Mouse (Mus musculus) embryonic facial prominence, embryonic 12.5 days (tissue): ENCODE measurements around the gene Nubpl. TPM values are rescaled to one million over a fixed set of nuclear protein-coding genes. Genes with fewer than 3 reads are reported as not detected.
"Not testable (repeated sequence)": the region's sequence is repeated elsewhere in the genome, so short reads cannot be mapped to it uniquely, and the experiment has no call there.

Source experiments
- ATAC-seq: fragments of 200-750 bp; cut with Nextera tagmentation; 2 replicates; pipeline ENCODE4 v1.8.0; 2017; ENCODE audit not compliant: insufficient number of reproducible peaks, insufficient read depth, low FRiP score, low TSS enrichment
- H3K27ac ChIP-seq: fragments of 300-500 bp; sonication (generic); 2 replicates; pipeline ENCODE4 v1.5.1; 2016; ENCODE audit warnings: mild to moderate bottlenecking
- H3K27me3 ChIP-seq: fragments of 300-500 bp; sonication (generic); 2 replicates; pipeline ENCODE4 v1.6.1; 2016; ENCODE audit warnings: mild to moderate bottlenecking, moderate library complexity
- H3K36me3 ChIP-seq: fragments of 300-500 bp; sonication (generic); 2 replicates; pipeline ENCODE4 v1.6.1; 2016; ENCODE audit warnings: mild to moderate bottlenecking
- H3K4me1 ChIP-seq: fragments of 300-500 bp; sonication (generic); 2 replicates; pipeline ENCODE4 v1.6.1; 2016
- H3K4me2 ChIP-seq: fragments of 300-500 bp; sonication (generic); replicated peaks from 2 replicates; pipeline ENCODE4 v1.6.1; 2016; ENCODE audit warnings: mild to moderate bottlenecking, moderate library complexity
- H3K4me3 ChIP-seq: fragments of 300-500 bp; sonication (generic); 2 replicates; pipeline ENCODE4 v1.5.1; 2016; ENCODE audit warnings: mild to moderate bottlenecking
- H3K9ac ChIP-seq: fragments of 300-500 bp; sonication (generic); 2 replicates; pipeline ENCODE4 v1.6.1; 2016; ENCODE audit warnings: mild to moderate bottlenecking, moderate library complexity
- H3K9me3 ChIP-seq: fragments of 300-500 bp; sonication (generic); 2 replicates; pipeline ENCODE4 v1.6.1; 2016; ENCODE audit warnings: mild to moderate bottlenecking, moderate library complexity
- WGBS: fragments of 180-500 bp; shearing (Covaris S2); methylation state at CpG from one replicate; pipeline ENCODE4 v1.1.7; 2016; 5-methylcytosine and 5-hydroxymethylcytosine counted together
- polyA plus RNA-seq: library from polyadenylated mRNA; unstranded; fragments of >200 nt; fragmentation: Nextera tagmentation; extraction: Ambion mirVana; gene quantifications from 2 replicates; pipeline ENCODE4 v1.2.1, GENCODE M21; 2016

Gene Nubpl
- polyA plus RNA-seq, 1 experiment from 2014 or later, result 14.7 TPM

DNA sequence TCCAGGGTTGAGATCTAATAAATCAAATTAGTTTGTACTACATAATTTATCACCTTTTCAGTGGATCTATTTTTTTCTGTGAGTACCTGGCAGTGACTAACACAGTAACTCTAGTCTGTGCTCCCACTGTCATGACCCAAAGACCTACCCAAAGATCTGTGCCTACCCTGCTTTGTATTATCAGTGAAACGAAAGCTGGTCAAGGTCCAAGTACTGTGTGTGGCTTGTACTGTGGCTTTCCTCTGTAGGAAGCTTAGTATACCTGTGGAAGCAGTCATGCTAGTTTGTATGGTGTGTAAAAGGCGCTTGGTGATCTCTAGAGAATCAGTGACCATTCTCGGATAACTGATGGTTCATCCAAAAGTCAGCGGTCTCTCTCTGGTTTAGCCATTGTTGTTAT lies 57.4 kb downstream of the Nubpl start:
- Histone ChIP-seq H3K4me2 (no peak overlapping the region), H3K36me3 (no peaks in the 10 kb centered on the region), H3K9ac (no peak overlapping the region), H3K27ac (no peak overlapping the region), H3K4me3 (no peak overlapping the region), H3K9me3 (no peaks in the 10 kb centered on the region), H3K4me1 (no peaks in the 10 kb centered on the region), H3K27me3 (no peaks in the 10 kb centered on the region)
- 89% methylated on average over 4 of the region's 4 CpGs for WGBS
- no peak for ATAC-seq

DNA sequence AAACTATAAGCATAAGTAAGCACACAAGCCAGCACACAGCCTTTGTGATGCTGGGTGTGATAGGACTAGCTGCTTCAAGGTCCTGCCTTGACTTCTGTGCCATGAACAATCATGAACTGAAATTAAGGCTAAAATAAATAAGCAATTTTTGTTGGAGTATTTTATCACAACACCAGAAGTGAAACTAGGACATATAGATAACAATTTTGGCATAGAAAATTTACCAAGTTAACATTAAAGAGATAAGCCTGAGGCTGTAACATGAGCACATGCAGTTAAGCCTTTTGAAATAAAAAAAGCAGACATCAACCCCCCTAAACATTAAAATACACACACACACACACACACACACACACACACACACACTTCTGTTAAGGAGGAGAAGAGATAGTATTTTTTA lies 66.9 kb downstream of the Nubpl start:
- no peak overlapping the region for H3K9ac ChIP-seq
- H3K4me3 ChIP-seq, result no peak overlapping the region
- no peak overlapping the region for H3K27ac ChIP-seq
- H3K4me2 ChIP-seq, result no peak overlapping the region
- no peak for ATAC-seq
- H3K9me3 ChIP-seq, result no peaks in the 10 kb centered on the region; the same call in 1 of the 2 replicates
- H3K27me3 ChIP-seq, result no peaks in the 10 kb centered on the region
- no peaks in the 10 kb centered on the region for H3K36me3 ChIP-seq
- H3K4me1 ChIP-seq, result no peaks in the 10 kb centered on the region

DNA sequence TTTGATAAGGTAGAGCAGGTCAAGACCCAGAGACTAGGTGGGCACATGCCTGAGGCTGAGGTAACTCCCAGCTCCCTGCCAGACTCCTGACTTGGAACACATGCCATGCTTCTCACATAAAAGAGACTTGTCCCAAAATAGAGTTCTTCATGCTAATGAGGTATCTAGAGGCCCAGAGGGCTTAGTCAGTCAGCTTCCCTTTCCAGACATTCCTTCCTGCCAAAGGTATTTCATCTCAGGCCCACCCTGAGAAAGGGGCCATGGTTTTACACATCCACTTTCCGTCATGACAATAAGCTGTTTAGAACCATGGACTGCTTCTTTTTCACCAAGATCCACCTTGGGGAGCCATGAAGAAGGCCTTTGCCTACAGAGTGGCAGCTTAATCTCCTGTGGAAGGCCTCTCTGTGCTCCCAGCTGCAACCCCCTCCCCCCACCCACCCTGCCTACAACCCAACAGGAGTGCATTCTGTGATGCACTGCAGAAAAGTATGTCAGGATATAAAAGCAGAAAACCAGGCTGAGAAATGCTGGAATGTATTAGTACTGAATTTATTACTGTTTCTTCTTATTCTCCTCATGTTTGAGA lies 88.8 kb downstream of the Nubpl start:
- WGBS, result 23% methylated on average over 1 of the region's 1 CpGs
- Histone ChIP-seq H3K27me3 (no peaks in the 10 kb centered on the region), H3K4me1 (peaks cover 6% of the 10 kb centered on the region), H3K4me3 (no peak overlapping the region), H3K4me2 (no peak overlapping the region), H3K9ac (no peak overlapping the region), H3K27ac (peak overlapping the region; percentile 51), H3K9me3 (no peaks in the 10 kb centered on the region), H3K36me3 (no peaks in the 10 kb centered on the region)
- ATAC-seq, result no peak

DNA sequence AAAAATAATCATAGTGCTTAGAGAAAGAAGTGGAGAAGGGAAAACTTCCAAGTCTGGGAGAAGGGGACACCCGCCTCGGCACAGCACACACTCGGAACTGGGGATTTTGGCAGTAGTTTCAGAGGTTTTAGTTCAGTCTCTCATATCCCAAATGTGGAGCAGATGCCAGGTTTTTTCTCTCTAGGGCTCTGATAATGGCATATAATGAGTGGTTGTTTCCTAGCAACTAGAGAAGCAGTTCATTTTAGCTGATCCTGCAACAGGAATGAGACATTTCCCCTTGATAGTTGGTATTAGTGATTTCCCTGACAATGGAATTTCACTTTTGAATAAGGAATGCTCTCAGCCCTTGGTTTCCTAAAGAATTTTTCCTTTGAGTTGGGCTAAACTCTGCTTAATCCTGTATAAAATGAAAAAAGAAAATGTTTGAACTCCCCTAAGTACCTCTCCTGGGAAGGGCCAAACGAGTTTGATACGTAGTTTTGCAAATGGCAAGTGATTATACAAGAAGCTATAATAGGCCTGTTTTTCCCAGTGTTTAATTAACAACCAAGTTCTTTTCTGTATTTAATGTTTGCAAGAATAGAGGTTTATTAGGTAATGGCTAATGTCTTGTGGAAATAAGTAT lies 89.5 kb downstream of the Nubpl start:
- Histone ChIP-seq H3K4me2 (no peak overlapping the region), H3K9me3 (no peaks in the 10 kb centered on the region), H3K4me1 (peaks cover 6% of the 10 kb centered on the region), H3K9ac (no peak overlapping the region), H3K36me3 (no peaks in the 10 kb centered on the region), H3K27ac (no peak overlapping the region), H3K4me3 (no peak overlapping the region), H3K27me3 (no peaks in the 10 kb centered on the region)
- no peak for ATAC-seq
- 37% methylated on average over 5 of the region's 5 CpGs for WGBS

DNA sequence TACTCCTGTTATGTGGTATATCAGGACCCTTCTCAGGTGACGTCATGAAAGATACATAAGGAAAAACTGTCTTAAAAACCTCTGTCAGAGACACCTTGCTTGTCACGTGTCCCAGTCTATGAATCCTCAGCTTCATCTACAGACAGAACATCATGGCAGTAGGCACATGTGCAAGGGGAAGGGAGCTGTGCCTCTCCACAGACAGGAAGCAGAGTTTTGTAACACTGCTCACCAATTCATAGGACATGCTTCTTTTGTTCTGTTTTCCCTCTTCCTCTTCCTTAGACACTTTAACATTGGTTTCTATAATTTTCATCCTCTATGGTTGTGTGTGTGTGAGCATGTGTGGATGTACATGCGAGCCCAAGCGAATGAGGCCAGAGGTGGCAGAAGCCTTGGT lies 100.9 kb downstream of the Nubpl start:
- no peak overlapping the region for H3K4me3 ChIP-seq
- no peak overlapping the region for H3K27ac ChIP-seq
- no peaks in the 10 kb centered on the region for H3K9me3 ChIP-seq
- no peaks in the 10 kb centered on the region for H3K36me3 ChIP-seq
- no peak for ATAC-seq
- H3K27me3 ChIP-seq, result no peaks in the 10 kb centered on the region
- no peak overlapping the region for H3K9ac ChIP-seq
- H3K4me2 ChIP-seq, result no peak overlapping the region
- 60% methylated on average over 4 of the region's 4 CpGs for WGBS
- no peaks in the 10 kb centered on the region for H3K4me1 ChIP-seq

DNA sequence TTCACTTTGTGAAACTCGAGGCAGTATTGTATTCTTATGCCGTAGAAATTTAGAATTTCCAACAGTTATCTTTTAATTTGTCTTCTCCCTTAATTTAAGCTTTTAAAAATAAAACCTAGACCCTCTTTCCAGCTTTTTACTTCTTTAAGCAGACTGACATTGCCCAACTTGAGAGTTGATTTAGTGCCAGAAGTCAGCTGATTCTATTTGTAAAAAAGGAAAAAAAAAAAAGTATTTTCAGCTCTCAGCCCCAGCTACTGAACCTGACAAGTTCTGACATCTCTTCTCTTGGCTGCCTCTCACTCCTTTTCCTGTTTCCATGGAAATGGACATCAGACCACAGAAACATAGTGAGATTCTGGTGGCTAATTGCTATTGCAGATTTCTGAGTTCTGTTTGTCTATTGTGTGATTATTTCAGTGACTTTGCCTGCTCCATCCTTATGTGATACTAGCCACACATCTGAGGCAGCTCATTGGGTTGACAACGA lies 111.6 kb downstream of the Nubpl start:
- 84% methylated on average over 3 of the region's 3 CpGs for WGBS
- Histone ChIP-seq H3K9me3 (no peaks in the 10 kb centered on the region), H3K4me1 (no peaks in the 10 kb centered on the region), H3K27ac (no peak overlapping the region), H3K9ac (no peak overlapping the region), H3K4me3 (no peak overlapping the region), H3K4me2 (no peak overlapping the region), H3K27me3 (no peaks in the 10 kb centered on the region), H3K36me3 (no peaks in the 10 kb centered on the region)
- no peak for ATAC-seq

DNA sequence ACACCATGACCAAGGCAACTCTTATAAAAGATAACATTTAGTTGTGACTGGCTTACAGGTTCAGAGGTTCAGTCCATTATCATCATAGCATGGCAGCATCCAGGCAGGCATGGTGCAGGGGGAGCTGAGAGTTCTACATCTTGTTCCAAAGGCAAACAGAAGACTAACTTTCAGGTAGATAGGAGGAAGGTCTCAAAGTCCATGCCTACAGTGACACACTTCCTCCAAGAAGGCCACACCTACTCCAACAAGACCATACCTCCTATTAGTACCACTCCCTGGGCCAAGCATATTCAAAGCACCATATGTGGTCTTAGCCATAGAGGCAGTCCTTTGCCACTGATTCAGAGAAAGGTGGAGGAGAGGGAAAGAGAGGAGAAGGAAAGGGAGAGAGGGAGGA lies 113.6 kb downstream of the Nubpl start:
- H3K36me3 ChIP-seq, result no peaks in the 10 kb centered on the region
- no peaks in the 10 kb centered on the region for H3K4me1 ChIP-seq
- H3K9me3 ChIP-seq, result no peaks in the 10 kb centered on the region
- H3K4me3 ChIP-seq, result no peak overlapping the region
- ATAC-seq, result no peak
- no peak overlapping the region for H3K9ac ChIP-seq
- H3K4me2 ChIP-seq, result no peak overlapping the region
- H3K27ac ChIP-seq, result no peak overlapping the region
- H3K27me3 ChIP-seq, result no peaks in the 10 kb centered on the region

DNA sequence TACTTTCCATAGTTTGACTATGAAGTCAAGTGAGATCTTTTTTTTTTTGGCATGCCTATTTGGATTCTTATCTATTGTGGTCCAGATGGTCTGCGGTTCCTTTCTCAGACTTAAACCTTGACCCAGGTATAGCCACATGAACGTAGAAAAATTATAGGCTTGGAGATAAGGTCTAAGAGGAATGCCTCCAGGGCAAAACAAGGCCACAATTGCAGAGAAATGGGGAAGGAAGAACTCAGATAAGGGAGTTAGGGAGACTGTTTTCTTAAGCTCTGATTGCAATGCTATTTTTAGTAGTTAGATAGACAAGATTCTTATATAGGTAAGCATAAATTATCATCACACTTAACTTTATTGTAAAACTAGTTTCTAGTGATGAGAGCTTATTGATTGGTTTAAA lies 117.3 kb downstream of the Nubpl start:
- Histone ChIP-seq H3K27ac (no peak overlapping the region), H3K27me3 (no peaks in the 10 kb centered on the region), H3K9ac (no peak overlapping the region), H3K4me2 (no peak overlapping the region), H3K4me3 (no peak overlapping the region), H3K36me3 (no peaks in the 10 kb centered on the region), H3K9me3 (no peaks in the 10 kb centered on the region), H3K4me1 (no peaks in the 10 kb centered on the region)
- 65% methylated on average over 2 of the region's 2 CpGs for WGBS
- ATAC-seq, result no peak

DNA sequence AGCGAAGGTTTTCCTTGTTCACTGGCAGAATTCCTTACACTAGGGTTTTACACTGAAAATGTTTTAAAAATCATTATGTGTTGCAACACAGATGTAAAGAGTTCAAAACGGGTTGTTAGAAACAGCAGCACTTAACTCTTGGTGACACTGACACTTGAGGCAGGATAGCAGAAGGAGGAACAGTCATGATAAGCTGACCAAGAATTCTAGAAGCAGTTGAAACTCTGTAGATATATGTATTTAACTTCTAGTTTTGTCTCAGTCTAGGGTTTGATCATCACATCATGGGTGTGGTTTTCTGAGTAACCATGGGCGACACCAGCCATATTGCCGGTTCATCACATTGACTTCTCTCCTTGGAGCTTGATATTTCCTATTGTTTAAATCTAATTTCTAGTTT lies 127.4 kb downstream of the Nubpl start:
- Histone ChIP-seq H3K9ac (no peak overlapping the region), H3K36me3 (no peaks in the 10 kb centered on the region), H3K4me2 (no peak overlapping the region), H3K27ac (no peak overlapping the region), H3K9me3 (no peaks in the 10 kb centered on the region), H3K27me3 (no peaks in the 10 kb centered on the region), H3K4me3 (no peak overlapping the region), H3K4me1 (no peaks in the 10 kb centered on the region)
- 87% methylated on average over 4 of the region's 4 CpGs for WGBS
- ATAC-seq, result no peak

DNA sequence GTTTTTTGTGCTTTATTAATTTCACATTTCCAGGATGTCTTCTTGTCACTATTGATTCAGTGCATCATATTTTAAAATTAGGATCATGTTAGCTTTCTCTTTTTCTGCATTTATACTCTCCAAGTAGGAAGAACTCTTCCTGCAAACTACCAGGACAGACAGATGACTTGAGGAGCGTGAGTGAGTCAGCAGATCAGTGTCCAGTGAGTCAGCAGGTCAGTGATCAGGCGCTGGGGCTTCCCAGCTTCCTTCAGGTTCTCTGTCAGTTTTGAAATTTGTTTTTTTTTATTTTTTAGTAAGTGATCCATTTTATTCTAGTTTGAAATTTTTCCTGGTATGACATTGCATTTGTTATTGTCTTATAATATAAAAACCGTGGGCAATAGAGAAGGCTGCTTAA lies 131.2 kb downstream of the Nubpl start:
- no peaks in the 10 kb centered on the region for H3K4me1 ChIP-seq
- ATAC-seq, result no peak
- H3K9ac ChIP-seq, result no peak overlapping the region
- no peaks in the 10 kb centered on the region for H3K27me3 ChIP-seq
- no peaks in the 10 kb centered on the region for H3K9me3 ChIP-seq
- no peaks in the 10 kb centered on the region for H3K36me3 ChIP-seq
- WGBS, result 91% methylated on average over 3 of the region's 3 CpGs
- no peak overlapping the region for H3K4me2 ChIP-seq
- no peak overlapping the region for H3K4me3 ChIP-seq
- no peak overlapping the region for H3K27ac ChIP-seq

DNA sequence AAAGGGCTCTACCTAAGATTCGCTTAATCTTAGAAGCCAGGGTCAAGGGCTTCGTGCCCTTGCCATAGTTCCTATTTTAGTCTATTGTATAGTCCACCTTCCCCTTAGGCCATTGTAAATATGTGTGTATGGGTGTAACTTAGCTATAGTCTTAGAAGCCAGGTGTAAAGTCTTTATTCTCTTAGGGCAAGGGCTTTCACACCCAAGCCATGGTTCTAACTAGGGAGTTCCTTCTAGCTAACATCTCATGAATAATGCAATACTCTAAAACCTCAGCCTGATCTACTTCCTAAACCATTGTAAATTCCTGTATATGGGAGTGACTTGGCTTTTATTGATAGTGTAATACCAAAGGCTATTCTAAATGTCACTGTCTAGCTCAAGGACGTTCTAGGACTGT lies 134.4 kb downstream of the Nubpl start:
- 93% methylated on average over 3 of the region's 3 CpGs for WGBS
- H3K9ac ChIP-seq, H3K4me2 ChIP-seq, H3K36me3 ChIP-seq, H3K9me3 ChIP-seq, H3K27ac ChIP-seq, H3K4me3 ChIP-seq, H3K4me1 ChIP-seq, H3K27me3 ChIP-seq, ATAC-seq: not testable (repeated sequence)

DNA sequence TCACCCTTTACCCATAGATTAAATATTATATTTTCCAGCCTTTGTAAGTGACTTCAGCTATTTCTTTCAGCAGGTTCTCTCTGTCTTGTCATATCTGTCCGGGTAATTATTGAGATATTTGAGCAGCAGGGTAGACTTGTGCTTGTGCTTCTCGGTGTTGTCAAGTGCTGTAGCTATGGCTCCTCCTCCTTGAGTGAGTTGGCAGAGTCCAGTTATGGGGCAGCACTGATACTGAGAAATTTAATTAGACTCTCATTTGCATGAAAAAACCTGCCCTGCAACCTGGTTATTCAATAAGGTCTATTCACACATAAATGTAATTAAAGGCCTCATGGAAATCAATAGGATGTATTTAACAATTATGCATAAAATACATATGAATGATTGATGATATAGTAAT lies 145.2 kb downstream of the Nubpl start:
- Histone ChIP-seq H3K9ac (no peak overlapping the region), H3K4me3 (no peak overlapping the region), H3K36me3 (no peaks in the 10 kb centered on the region), H3K27me3 (no peaks in the 10 kb centered on the region), H3K27ac (no peak overlapping the region), H3K4me1 (no peaks in the 10 kb centered on the region), H3K9me3 (no peaks in the 10 kb centered on the region), H3K4me2 (no peak overlapping the region)
- no peak for ATAC-seq
- WGBS, result 72% methylated on average over 2 of the region's 2 CpGs
